Mouse (Mus musculus): ENCODE measurements around the gene Adcyap1r1. TPM values are rescaled to one million over a fixed set of nuclear protein-coding genes. Genes with fewer than 3 reads are reported as not detected.

Gene Adcyap1r1
- polyA plus RNA-seq, 1 experiment from 2014 or later, result 50.3 TPM

GRCm38 (mm10) chr6:55512066-55512703, 60.4 kb downstream of the Adcyap1r1 start:
- Histone ChIP-seq H3K4me3 (no peak overlapping the region), H3K27ac (no peak overlapping the region), H3K27me3 (replicated peaks) (no peaks in the 10 kb centered on the region), H3K4me1 (peaks cover 5% of the 10 kb centered on the region; the same call in 1 of the 2 replicates), H3K36me3 (replicated peaks) (no peaks in the 10 kb centered on the region), H3K9ac (no peak overlapping the region; the same call in 1 of the 2 replicates), H3K4me2 (peak overlapping the region; percentile 18), H3K9me3 (no peaks in the 10 kb centered on the region)
- 23% methylated on average over 19 of the region's 19 CpGs for WGBS
- ATAC-seq (replicated peaks), result peak; percentile 38; the same call in 1 of the 2 replicates

GRCm38 (mm10) chr6:55513477-55513876, 61.7 kb downstream of the Adcyap1r1 start:
- no peak overlapping the region for H3K4me2 ChIP-seq
- no peak overlapping the region for H3K9ac ChIP-seq
- peaks cover 5% of the 10 kb centered on the region; the same call in 1 of the 2 replicates for H3K4me1 ChIP-seq
- no peak for ATAC-seq (replicated peaks)
- no peak overlapping the region for H3K27ac ChIP-seq
- no peaks in the 10 kb centered on the region for H3K9me3 ChIP-seq
- 60% methylated on average over 5 of the region's 5 CpGs for WGBS
- H3K27me3 ChIP-seq (replicated peaks), result no peaks in the 10 kb centered on the region
- no peaks in the 10 kb centered on the region for H3K36me3 ChIP-seq (replicated peaks)
- no peak overlapping the region for H3K4me3 ChIP-seq

- Histone ChIP-seq H3K36me3 (replicated peaks) (no peaks in the 10 kb centered on the region), H3K27me3 (replicated peaks) (no peaks in the 10 kb centered on the region), H3K27ac (no peak overlapping the region), H3K4me3 (no peak overlapping the region), H3K4me2 (peak overlapping the region; percentile 39), H3K9me3 (no peaks in the 10 kb centered on the region), H3K4me1 (peaks cover 5% of the 10 kb centered on the region; the same call in 1 of the 2 replicates), H3K9ac (no peak overlapping the region)
- peak; percentile 95 for ATAC-seq (replicated peaks)
- WGBS, result 17% methylated on average over 11 of the region's 11 CpGs
Measured at GRCm38 (mm10) chr6:55519605-55520201, 67.9 kb downstream of the Adcyap1r1 start.

- no peak overlapping the region for H3K27ac ChIP-seq
- H3K4me3 ChIP-seq, result no peak overlapping the region
- H3K4me1 ChIP-seq, result peaks cover 5% of the 10 kb centered on the region; the same call in 1 of the 2 replicates
- H3K4me2 ChIP-seq, result peak overlapping the region; percentile 39
- WGBS, result 35% methylated on average over 11 of the region's 11 CpGs
- no peaks in the 10 kb centered on the region for H3K36me3 ChIP-seq (replicated peaks)
- no peak overlapping the region for H3K9ac ChIP-seq
- no peaks in the 10 kb centered on the region for H3K9me3 ChIP-seq
- no peaks in the 10 kb centered on the region for H3K27me3 ChIP-seq (replicated peaks)
- peak; percentile 90 for ATAC-seq (replicated peaks)
Measured at GRCm38 (mm10) chr6:55520237-55521095, 68.7 kb downstream of the Adcyap1r1 start.

- WGBS, result 89% methylated on average over 2 of the region's 2 CpGs
- H3K4me2 ChIP-seq, result no peak overlapping the region
- no peaks in the 10 kb centered on the region for H3K27me3 ChIP-seq (replicated peaks)
- no peak for ATAC-seq (replicated peaks)
- no peak overlapping the region for H3K27ac ChIP-seq
- peaks cover 16% of the 10 kb centered on the region for H3K4me1 ChIP-seq
- no peaks in the 10 kb centered on the region for H3K9me3 ChIP-seq
- no peaks in the 10 kb centered on the region for H3K36me3 ChIP-seq (replicated peaks)
- no peak overlapping the region for H3K4me3 ChIP-seq
- no peak overlapping the region for H3K9ac ChIP-seq
Measured at GRCm38 (mm10) chr6:55536469-55536868, 84.7 kb downstream of the Adcyap1r1 start.

- Histone ChIP-seq H3K27ac (peak overlapping the region; percentile 56), H3K9me3 (no peaks in the 10 kb centered on the region), H3K9ac (no peak overlapping the region), H3K4me2 (peak overlapping the region; percentile 41), H3K27me3 (replicated peaks) (no peaks in the 10 kb centered on the region), H3K4me1 (peaks cover 16% of the 10 kb centered on the region), H3K36me3 (replicated peaks) (no peaks in the 10 kb centered on the region), H3K4me3 (no peak overlapping the region)
- WGBS, result 17% methylated on average over 10 of the region's 10 CpGs
- peak; percentile 88 for ATAC-seq (replicated peaks)
Measured at GRCm38 (mm10) chr6:55539196-55539595, 87.4 kb downstream of the Adcyap1r1 start.

- no peak for ATAC-seq (replicated peaks)
- H3K27me3 ChIP-seq (replicated peaks), result no peaks in the 10 kb centered on the region
- H3K27ac ChIP-seq, result no peak overlapping the region
- no peak overlapping the region for H3K4me2 ChIP-seq
- H3K36me3 ChIP-seq (replicated peaks), result no peaks in the 10 kb centered on the region
- no peaks in the 10 kb centered on the region for H3K9me3 ChIP-seq
- WGBS, result 53% methylated on average over 3 of the region's 3 CpGs
- H3K4me3 ChIP-seq, result no peak overlapping the region
- peaks cover 16% of the 10 kb centered on the region for H3K4me1 ChIP-seq
- H3K9ac ChIP-seq, result no peak overlapping the region
Measured at GRCm38 (mm10) chr6:55542359-55542758, 90.6 kb downstream of the Adcyap1r1 start.

- Histone ChIP-seq H3K4me2 (no peak overlapping the region), H3K4me1 (peaks cover 15% of the 10 kb centered on the region), H3K9me3 (no peaks in the 10 kb centered on the region), H3K27me3 (replicated peaks) (no peaks in the 10 kb centered on the region), H3K36me3 (replicated peaks) (no peaks in the 10 kb centered on the region), H3K27ac (no peak overlapping the region), H3K9ac (no peak overlapping the region), H3K4me3 (no peak overlapping the region)
- WGBS, result 87% methylated on average over 4 of the region's 4 CpGs
- no peak for ATAC-seq (replicated peaks)
Measured at GRCm38 (mm10) chr6:55543345-55543744, 91.6 kb downstream of the Adcyap1r1 start.

GRCm38 (mm10) chr6:55549211-55549610, 97.4 kb downstream of the Adcyap1r1 start:
- H3K4me1 ChIP-seq, result no peaks in the 10 kb centered on the region
- no peaks in the 10 kb centered on the region for H3K27me3 ChIP-seq (replicated peaks)
- no peaks in the 10 kb centered on the region for H3K9me3 ChIP-seq
- no peak for ATAC-seq (replicated peaks)
- H3K27ac ChIP-seq, result no peak overlapping the region
- H3K4me3 ChIP-seq, result no peak overlapping the region
- no peak overlapping the region for H3K9ac ChIP-seq
- no peak overlapping the region for H3K4me2 ChIP-seq
- H3K36me3 ChIP-seq (replicated peaks), result no peaks in the 10 kb centered on the region
- WGBS, result 95% methylated on average over 6 of the region's 6 CpGs

- no peaks in the 10 kb centered on the region for H3K27me3 ChIP-seq (replicated peaks)
- H3K36me3 ChIP-seq (replicated peaks), result no peaks in the 10 kb centered on the region
- H3K9ac ChIP-seq, result no peak overlapping the region
- H3K4me3 ChIP-seq, result no peak overlapping the region
- H3K4me2 ChIP-seq, result no peak overlapping the region
- H3K9me3 ChIP-seq, result no peaks in the 10 kb centered on the region
- 37% methylated on average over 13 of the region's 13 CpGs for WGBS
- no peaks in the 10 kb centered on the region for H3K4me1 ChIP-seq
- no peak overlapping the region for H3K27ac ChIP-seq
- no peak for ATAC-seq (replicated peaks)
Measured at GRCm38 (mm10) chr6:55550926-55551325, 99.1 kb downstream of the Adcyap1r1 start.

All from midbrain, embryonic 15.5 days (tissue).